Mouse (Mus musculus): ENCODE data around the gene Slc2a4. TPM values are rescaled to one million over a fixed set of nuclear protein-coding genes. Genes with fewer than 3 reads are reported as not detected.

Slc2a4 gene
- polyA plus RNA-seq, 1 experiment, result 14.1 TPM

DNA sequence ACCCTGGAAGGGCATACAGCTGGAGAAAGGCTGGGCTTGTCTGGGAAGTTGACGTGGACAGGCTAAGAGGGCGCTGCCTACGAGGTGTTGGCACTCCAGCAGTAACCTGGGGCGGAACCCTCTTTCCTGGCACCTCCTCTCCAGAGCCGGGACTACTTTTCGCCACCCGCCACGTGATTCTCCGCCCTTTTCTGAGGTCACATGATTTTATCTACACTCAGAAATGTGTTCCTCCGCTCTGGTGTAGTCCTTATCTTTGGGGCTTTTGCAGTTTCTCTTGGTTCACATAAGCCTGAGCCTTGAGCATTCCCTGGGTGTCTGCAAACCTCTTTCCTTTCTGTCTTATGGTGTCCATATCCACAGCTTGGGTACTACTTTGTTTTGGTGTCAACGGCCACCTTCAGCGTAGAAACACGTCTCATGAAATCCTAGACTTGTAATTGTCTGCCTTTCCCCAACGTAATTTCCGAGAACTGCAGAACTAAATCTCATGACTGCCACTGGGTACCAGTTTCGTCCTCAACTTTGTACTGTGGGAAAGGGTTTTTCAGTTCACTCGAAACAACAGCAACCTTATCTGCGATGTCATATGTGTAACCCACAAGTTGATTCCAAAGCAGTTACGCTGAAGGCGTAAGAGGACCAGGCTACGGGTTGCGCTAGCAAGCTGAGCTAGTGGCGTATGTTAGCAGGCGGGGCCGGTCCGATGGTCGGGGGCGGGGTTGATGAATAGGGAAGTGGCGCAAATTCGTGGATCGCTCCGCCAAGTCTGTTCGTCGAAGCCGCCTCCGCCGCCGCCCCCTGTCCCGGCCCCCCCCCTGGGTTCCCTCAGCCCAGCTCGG, 43.1 kb upstream of the Slc2a4 start, which contains the start of gene Gabarap:
Gene Gabarap (plus strand): TSS at position 294 of the 842 bp plus-strand sequence.
- peak within 1 kb of the TSS; percentile 61 for H3K4me3 ChIP-seq
- H3K4me2 ChIP-seq (ENCODE audit: low read depth), result peak within 1 kb of the TSS; percentile 80
- peaks cover 38% of the 10 kb centered on the region for H3K79me2 ChIP-seq (ENCODE audit: control insufficient read depth, insufficient read depth)
- H3K36me3 ChIP-seq (ENCODE audit: control insufficient read depth, insufficient read depth), result peaks cover 33% of the 10 kb centered on the region
- no peaks in the 10 kb centered on the region for H3K27me3 ChIP-seq (ENCODE audit: control insufficient read depth, insufficient read depth, insufficient read length)
- no peak for TF ChIP-seq MYOG (IDR thresholded peaks at IDR 0.05; ENCODE audit: control insufficient read depth in 1 of 3, insufficient read depth in 1 of 3, insufficient read length in 2 of 3, low read depth in 2 of 3)
- TF ChIP-seq SRF (IDR thresholded peaks at IDR 0.05; ENCODE audit: control insufficient read depth, insufficient read length, low read depth), result peak; percentile 29
- TF ChIP-seq MYOD1 (IDR thresholded peaks at IDR 0.05; ENCODE audit: control insufficient read depth in 1 of 3, insufficient read length in 2 of 3, low read depth in 2 of 3), result peak in 1 of 3 experiments; percentile 20
- peak; percentile 82 for TF ChIP-seq POLR2A (IDR thresholded peaks at IDR 0.05; ENCODE audit: insufficient read length, low read depth)
- TF ChIP-seq USF1 (IDR thresholded peaks at IDR 0.05; ENCODE audit: low read depth), result peak; percentile 100
- TF ChIP-seq REST (IDR thresholded peaks at IDR 0.05; ENCODE audit: insufficient read depth, insufficient read length), result no peak
- TF ChIP-seq POLR2AphosphoS2 (IDR thresholded peaks at IDR 0.05; ENCODE audit: insufficient read length, low read depth), result peak; percentile 99
- peak within 1 kb of the TSS; percentile 70 for H3ac ChIP-seq (ENCODE audit: control insufficient read depth, insufficient read length)

DNA sequence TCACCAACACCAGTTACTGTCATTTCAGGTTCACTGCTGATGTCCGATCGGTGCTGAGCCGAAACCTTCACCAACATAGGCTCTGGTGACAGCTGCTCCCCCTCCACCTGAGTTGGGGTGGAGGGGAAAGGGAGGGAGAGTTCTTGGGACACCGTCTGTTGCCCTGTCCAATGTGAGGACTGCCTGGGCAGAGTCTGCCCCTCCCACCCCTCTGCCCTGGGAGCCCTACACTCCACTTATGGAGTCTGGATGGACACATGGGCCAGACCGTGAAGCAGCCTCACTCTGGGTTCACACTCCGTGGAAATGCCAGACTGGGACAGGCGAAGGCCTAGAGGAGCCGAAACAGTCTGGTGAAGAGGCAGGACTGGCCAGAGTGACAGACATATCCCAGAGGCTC, 42.0 kb upstream of the Slc2a4 start:
- Histone ChIP-seq H3K4me2 (ENCODE audit: low read depth) (no peak overlapping the region), H3K27me3 (ENCODE audit: control insufficient read depth, insufficient read depth, insufficient read length) (no peaks in the 10 kb centered on the region), H3K36me3 (ENCODE audit: control insufficient read depth, insufficient read depth) (peaks cover 36% of the 10 kb centered on the region), H3K4me3 (no peak overlapping the region), H3K79me2 (ENCODE audit: control insufficient read depth, insufficient read depth) (peaks cover 32% of the 10 kb centered on the region), H3ac (ENCODE audit: control insufficient read depth, insufficient read length) (no peak overlapping the region)
- TF ChIP-seq MAX (IDR thresholded peaks at IDR 0.05; ENCODE audit: low read depth), result no peak
- TF ChIP-seq POLR2A (IDR thresholded peaks at IDR 0.05; ENCODE audit: insufficient read length, low read depth), result no peak
- TF ChIP-seq SRF (IDR thresholded peaks at IDR 0.05; ENCODE audit: control insufficient read depth, insufficient read length, low read depth), result no peak
- no peak for TF ChIP-seq TCF12 (IDR thresholded peaks at IDR 0.05; ENCODE audit: insufficient read depth, poor library complexity, severe bottlenecking)
- TF ChIP-seq REST (IDR thresholded peaks at IDR 0.05; ENCODE audit: insufficient read depth, insufficient read length), result no peak
- no peak for TF ChIP-seq E2F4 (IDR thresholded peaks at IDR 0.05; ENCODE audit: insufficient read depth)
- TF ChIP-seq USF1 (IDR thresholded peaks at IDR 0.05; ENCODE audit: low read depth), result no peak
- no peak for TF ChIP-seq MYOG (IDR thresholded peaks at IDR 0.05; ENCODE audit: control insufficient read depth in 1 of 3, insufficient read depth in 1 of 3, insufficient read length in 2 of 3, low read depth in 2 of 3)
- no peak for TF ChIP-seq TCF3 (IDR thresholded peaks at IDR 0.05; ENCODE audit: insufficient read length, low read depth)
- no peak for TF ChIP-seq POLR2AphosphoS2 (IDR thresholded peaks at IDR 0.05; ENCODE audit: insufficient read length, low read depth)
- no peak for TF ChIP-seq CEBPB (IDR thresholded peaks at IDR 0.05; ENCODE audit: insufficient read depth, poor library complexity, severe bottlenecking)
- TF ChIP-seq MYOD1 (IDR thresholded peaks at IDR 0.05; ENCODE audit: control insufficient read depth in 1 of 3, insufficient read length in 2 of 3, low read depth in 2 of 3), result no peak

DNA sequence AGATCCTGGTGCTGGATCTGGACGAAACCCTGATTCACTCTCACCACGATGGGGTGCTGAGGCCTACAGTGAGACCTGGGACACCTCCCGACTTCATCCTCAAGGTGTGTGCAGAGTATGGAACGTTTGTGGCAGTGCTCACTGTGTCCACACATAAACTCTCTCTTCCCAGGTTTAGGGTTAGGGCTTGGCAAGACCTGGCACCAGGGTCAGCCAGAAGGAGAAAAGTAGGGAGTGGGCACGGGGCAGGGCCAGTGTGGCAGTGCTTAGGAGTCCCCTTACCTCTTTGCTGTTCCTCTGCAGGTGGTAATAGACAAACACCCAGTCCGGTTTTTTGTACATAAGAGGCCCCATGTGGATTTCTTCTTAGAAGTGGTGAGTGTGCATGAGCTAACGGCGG, 36.4 kb upstream of the Slc2a4 start:
- H3K4me3 ChIP-seq, result no peak overlapping the region
- TF ChIP-seq TCF12 (IDR thresholded peaks at IDR 0.05; ENCODE audit: insufficient read depth, poor library complexity, severe bottlenecking) (no peak), TCF3 (IDR thresholded peaks at IDR 0.05; ENCODE audit: insufficient read length, low read depth) (no peak), POLR2AphosphoS2 (IDR thresholded peaks at IDR 0.05; ENCODE audit: insufficient read length, low read depth) (no peak), CEBPB (IDR thresholded peaks at IDR 0.05; ENCODE audit: insufficient read depth, poor library complexity, severe bottlenecking) (no peak), USF1 (IDR thresholded peaks at IDR 0.05; ENCODE audit: low read depth) (no peak), MYOG (IDR thresholded peaks at IDR 0.05; ENCODE audit: control insufficient read depth in 1 of 3, insufficient read depth in 1 of 3, insufficient read length in 2 of 3, low read depth in 2 of 3) (no peak), REST (IDR thresholded peaks at IDR 0.05; ENCODE audit: insufficient read depth, insufficient read length) (no peak), MAX (IDR thresholded peaks at IDR 0.05; ENCODE audit: low read depth) (no peak), MYOD1 (IDR thresholded peaks at IDR 0.05; ENCODE audit: control insufficient read depth in 1 of 3, insufficient read length in 2 of 3, low read depth in 2 of 3) (no peak), E2F4 (IDR thresholded peaks at IDR 0.05; ENCODE audit: insufficient read depth) (no peak), SRF (IDR thresholded peaks at IDR 0.05; ENCODE audit: control insufficient read depth, insufficient read length, low read depth) (no peak), POLR2A (IDR thresholded peaks at IDR 0.05; ENCODE audit: insufficient read length, low read depth) (no peak)
- H3K4me2 ChIP-seq (ENCODE audit: low read depth), result no peak overlapping the region
- H3K27me3 ChIP-seq (ENCODE audit: control insufficient read depth, insufficient read depth, insufficient read length), result no peaks in the 10 kb centered on the region
- no peak overlapping the region for H3ac ChIP-seq (ENCODE audit: control insufficient read depth, insufficient read length)
- peaks cover 39% of the 10 kb centered on the region for H3K79me2 ChIP-seq (ENCODE audit: control insufficient read depth, insufficient read depth)
- H3K36me3 ChIP-seq (ENCODE audit: control insufficient read depth, insufficient read depth), result peaks cover 30% of the 10 kb centered on the region

DNA sequence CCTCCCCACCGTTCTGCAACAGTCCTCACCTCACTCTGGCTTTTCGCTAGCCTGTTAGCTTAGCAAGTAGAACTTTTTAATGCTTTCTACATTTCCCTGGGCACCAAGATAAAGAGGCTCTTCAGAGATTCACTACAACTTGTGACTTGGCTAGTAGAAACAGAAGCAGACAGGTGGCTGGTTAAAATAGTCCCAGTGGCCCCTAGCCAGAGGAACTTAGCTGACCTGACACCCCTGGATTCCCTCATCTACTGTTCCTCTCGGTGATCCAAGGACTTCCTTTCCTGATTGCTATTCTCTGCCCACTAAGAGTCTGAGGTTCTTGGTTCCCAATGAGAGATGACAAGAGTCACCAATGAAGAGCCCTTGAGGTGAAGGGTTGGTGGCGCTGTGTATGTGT, 35.4 kb upstream of the Slc2a4 start:
- TF ChIP-seq TCF3 (IDR thresholded peaks at IDR 0.05; ENCODE audit: insufficient read length, low read depth) (no peak), MYOD1 (IDR thresholded peaks at IDR 0.05; ENCODE audit: control insufficient read depth in 1 of 3, insufficient read length in 2 of 3, low read depth in 2 of 3) (peak in 2 of 3 experiments; percentile 20 to 47)
- Histone ChIP-seq H3ac (ENCODE audit: control insufficient read depth, insufficient read length) (no peak overlapping the region), H3K27me3 (ENCODE audit: control insufficient read depth, insufficient read depth, insufficient read length) (no peaks in the 10 kb centered on the region), H3K79me2 (ENCODE audit: control insufficient read depth, insufficient read depth) (peaks cover 49% of the 10 kb centered on the region), H3K4me2 (ENCODE audit: low read depth) (peak overlapping the region; percentile 96), H3K36me3 (ENCODE audit: control insufficient read depth, insufficient read depth) (peaks cover 25% of the 10 kb centered on the region), H3K4me3 (peak overlapping the region; percentile 73)
